Mouse (Mus musculus): ENCODE results near the gene Lin7c.
"Not testable (repeated sequence)": the region's sequence is repeated elsewhere in the genome, so short reads cannot be mapped to it uniquely, and the experiment has no call there.

DNA sequence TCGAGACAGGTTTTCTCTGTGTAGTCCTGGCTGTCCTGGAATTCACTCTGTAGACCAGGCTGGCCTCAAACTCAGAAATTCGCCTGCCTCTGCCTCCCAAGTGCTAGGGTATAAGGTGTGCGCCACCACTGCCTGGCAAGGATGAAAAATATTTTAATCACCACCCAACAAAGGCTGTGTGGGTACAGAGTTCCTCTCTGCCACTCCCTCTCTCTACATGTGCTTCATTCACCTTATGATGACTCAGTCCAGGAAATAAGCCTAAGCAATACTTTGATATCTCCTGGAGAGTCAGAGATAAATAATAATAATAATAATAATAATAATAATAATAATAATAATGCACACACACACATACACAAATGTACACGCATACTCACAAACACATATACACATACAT lies 11.2 kb upstream of the Lin7c start:
- not testable (repeated sequence) for TF ChIP-seq CTCF (IDR thresholded peaks at IDR 0.05; ENCODE audit: extremely low read depth, insufficient read length, insufficient replicate concordance, low read depth, low read length); POLR2A (IDR thresholded peaks at IDR 0.05; ENCODE audit: low read depth, low read length)

Measured in small intestine, adult 2 months (tissue).